Mouse (Mus musculus): Measurements from ENCODE around the gene Bcl2l10. TPM values are rescaled to one million over a fixed set of nuclear protein-coding genes. Genes with fewer than 3 reads are reported as not detected.
A peak's percentile ranks its signal among the peaks of the same experiment; 100 is the strongest.

The Bcl2l10 gene
- polyA plus RNA-seq, 1 experiment from 2014 or later = not detected

DNA sequence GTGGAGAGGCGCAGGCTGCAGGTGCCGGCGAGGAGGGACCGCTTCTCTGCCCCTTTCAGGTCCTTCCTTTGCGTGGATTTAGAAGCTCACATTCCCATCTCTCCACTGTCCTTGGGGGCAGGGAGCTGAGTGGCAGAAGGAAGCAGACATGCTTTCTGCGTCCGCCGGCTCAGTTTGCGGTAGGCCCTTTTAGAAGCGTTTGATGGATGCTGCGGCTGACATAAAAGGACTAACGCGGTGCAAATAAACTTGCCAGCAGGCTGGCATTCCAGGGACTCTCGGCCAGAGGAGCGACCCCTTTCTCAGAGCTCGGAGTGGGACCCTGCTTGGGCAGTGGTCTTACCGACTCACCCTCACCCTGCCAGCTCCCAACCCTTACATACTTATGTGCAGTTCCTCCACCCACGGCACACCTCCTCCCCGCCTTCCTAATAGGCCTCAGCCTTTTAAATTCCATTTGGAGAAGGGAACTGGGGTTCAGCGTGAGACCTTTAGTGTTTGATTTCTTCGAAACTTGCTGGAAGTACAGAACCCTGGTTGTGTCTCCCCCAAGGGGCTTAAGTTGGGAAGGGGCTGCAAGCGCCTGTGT lies 32.9 kb upstream of the Bcl2l10 start:
- Histone ChIP-seq H3K27me3 (replicated peaks) (no peaks in the 10 kb centered on the region), H3K27ac (replicated peaks) (peak overlapping the region; percentile 88), H3K4me3 (peak overlapping the region; percentile 84), H3K4me2 (peak overlapping the region; percentile 94), H3K4me1 (peaks cover 30% of the 10 kb centered on the region), H3K9ac (peak overlapping the region; percentile 86), H3K36me3 (peaks cover 7% of the 10 kb centered on the region), H3K9me3 (no peaks in the 10 kb centered on the region)
- ATAC-seq (ENCODE audit: extremely low read depth, insufficient number of reproducible peaks, low FRiP score, low TSS enrichment) = no peak
- WGBS = 5% methylated on average over 22 of the region's 22 CpGs

DNA sequence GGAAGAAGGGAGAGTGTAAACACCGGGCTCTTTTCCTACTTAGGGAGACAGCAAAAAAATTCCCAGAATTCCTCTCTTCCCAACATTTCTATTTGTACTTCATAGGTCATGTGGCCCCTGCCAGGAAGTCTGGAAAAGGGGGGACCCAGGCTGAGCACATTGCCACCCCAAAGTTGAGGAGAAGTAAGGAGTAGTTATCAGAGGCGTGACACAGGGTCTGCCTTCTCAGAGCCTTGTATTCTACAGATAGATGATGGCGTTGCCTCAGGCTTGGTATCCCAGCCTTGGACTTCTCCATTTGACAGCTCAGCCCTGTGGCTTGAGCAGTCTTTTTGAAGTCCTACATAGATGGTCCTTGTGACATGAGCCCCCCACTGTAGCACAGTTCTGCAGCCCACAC lies 32.3 kb upstream of the Bcl2l10 start:
- Histone ChIP-seq H3K4me3 (peak overlapping the region; percentile 84), H3K4me2 (peak overlapping the region; percentile 94), H3K27me3 (replicated peaks) (no peaks in the 10 kb centered on the region), H3K27ac (replicated peaks) (no peak overlapping the region), H3K9me3 (no peaks in the 10 kb centered on the region), H3K9ac (peak overlapping the region; percentile 86; the same call in 1 of the 2 replicates), H3K4me1 (peaks cover 36% of the 10 kb centered on the region), H3K36me3 (peaks cover 7% of the 10 kb centered on the region)
- no peak for ATAC-seq (ENCODE audit: extremely low read depth, insufficient number of reproducible peaks, low FRiP score, low TSS enrichment)
- 64% methylated on average over 3 of the region's 3 CpGs for whole genome bisulfite sequencing

DNA sequence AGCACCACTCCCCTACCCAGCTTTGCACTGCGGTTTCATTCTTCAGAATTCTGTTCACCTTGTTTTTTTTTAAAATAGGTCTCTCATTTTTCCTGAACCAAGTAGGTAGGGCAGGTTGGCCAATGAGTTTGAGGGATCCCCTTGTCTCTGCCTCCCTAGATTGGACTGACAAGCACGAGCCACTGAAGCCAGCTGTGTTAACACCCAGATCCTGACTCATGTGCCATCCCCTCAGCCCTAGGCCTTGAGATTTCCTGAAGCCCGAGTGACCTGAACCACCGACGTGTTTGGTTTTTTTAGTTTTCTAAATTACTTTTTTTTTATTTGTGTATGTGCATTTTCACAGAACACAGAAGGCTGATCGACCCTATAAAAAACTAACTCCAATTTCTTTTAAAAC lies 30.8 kb upstream of the Bcl2l10 start:
- H3K4me1 ChIP-seq = peaks cover 42% of the 10 kb centered on the region
- ATAC-seq (ENCODE audit: extremely low read depth, insufficient number of reproducible peaks, low FRiP score, low TSS enrichment) = no peak
- H3K9ac ChIP-seq = no peak overlapping the region
- H3K9me3 ChIP-seq = no peaks in the 10 kb centered on the region
- 80% methylated on average over 6 of the region's 6 CpGs for WGBS
- peaks cover 7% of the 10 kb centered on the region for H3K36me3 ChIP-seq
- no peak overlapping the region for H3K4me2 ChIP-seq
- no peaks in the 10 kb centered on the region for H3K27me3 ChIP-seq (replicated peaks)
- H3K27ac ChIP-seq (replicated peaks) = no peak overlapping the region
- no peak overlapping the region for H3K4me3 ChIP-seq

DNA sequence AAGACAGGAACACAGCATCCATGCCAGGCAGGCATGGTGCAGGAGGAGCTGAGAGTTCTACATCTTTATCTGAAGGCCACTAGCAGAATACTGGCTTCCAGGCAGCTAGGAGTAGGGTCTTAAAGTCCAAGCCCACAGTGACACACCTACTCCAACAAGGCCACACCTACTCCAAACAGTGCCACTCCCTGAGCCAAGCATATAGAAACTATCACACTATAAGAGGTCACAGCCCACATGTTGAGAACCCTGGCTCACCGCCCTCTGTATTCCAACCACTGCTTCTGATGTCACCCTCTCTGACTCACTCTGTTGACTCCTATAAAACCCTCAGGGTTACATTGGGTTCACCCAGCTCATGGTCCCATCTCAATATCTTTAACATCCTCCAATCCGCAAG lies 29.4 kb upstream of the Bcl2l10 start:
- H3K36me3 ChIP-seq = peaks cover 7% of the 10 kb centered on the region
- no peak for ATAC-seq (ENCODE audit: extremely low read depth, insufficient number of reproducible peaks, low FRiP score, low TSS enrichment)

DNA sequence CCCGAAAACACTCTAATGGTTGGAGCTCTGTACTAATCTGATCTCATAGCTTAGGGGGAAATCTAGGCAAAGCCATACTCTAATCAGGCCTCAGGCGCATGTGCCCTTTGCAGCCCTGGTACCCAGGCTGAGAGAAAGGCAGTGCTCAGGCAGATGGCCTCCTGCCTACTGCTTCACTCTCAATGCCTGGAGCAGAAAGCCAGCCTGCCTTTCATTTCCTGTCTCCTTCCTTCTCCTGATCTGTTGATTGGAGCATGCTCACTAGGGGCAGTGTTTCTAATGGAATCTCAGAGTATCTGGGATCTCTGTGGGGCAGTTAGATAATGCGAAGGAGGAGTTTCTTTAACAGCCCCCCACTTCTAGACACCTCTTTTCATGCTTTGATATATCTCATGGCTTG lies 28.2 kb upstream of the Bcl2l10 start:
- Histone ChIP-seq H3K4me1 (peaks cover 45% of the 10 kb centered on the region), H3K4me2 (no peak overlapping the region), H3K36me3 (peaks cover 7% of the 10 kb centered on the region), H3K9me3 (no peaks in the 10 kb centered on the region), H3K4me3 (no peak overlapping the region), H3K27me3 (replicated peaks) (no peaks in the 10 kb centered on the region), H3K27ac (replicated peaks) (peak overlapping the region; percentile 61), H3K9ac (peak overlapping the region; percentile 52; the same call in 1 of the 2 replicates)
- 63% methylated on average over 3 of the region's 3 CpGs for WGBS
- no peak for ATAC-seq (ENCODE audit: extremely low read depth, insufficient number of reproducible peaks, low FRiP score, low TSS enrichment)

More for the DNA sequence above, 29.4 kb upstream of the Bcl2l10 start:
- H3K27ac ChIP-seq (replicated peaks) = no peak overlapping the region
- H3K9ac ChIP-seq = no peak overlapping the region
- H3K27me3 ChIP-seq (replicated peaks) = no peaks in the 10 kb centered on the region
- H3K4me1 ChIP-seq = peaks cover 50% of the 10 kb centered on the region
- no peak overlapping the region for H3K4me2 ChIP-seq
- no peak overlapping the region for H3K4me3 ChIP-seq
- 84% methylated on average over 2 of the region's 2 CpGs for WGBS
- H3K9me3 ChIP-seq = no peaks in the 10 kb centered on the region

DNA sequence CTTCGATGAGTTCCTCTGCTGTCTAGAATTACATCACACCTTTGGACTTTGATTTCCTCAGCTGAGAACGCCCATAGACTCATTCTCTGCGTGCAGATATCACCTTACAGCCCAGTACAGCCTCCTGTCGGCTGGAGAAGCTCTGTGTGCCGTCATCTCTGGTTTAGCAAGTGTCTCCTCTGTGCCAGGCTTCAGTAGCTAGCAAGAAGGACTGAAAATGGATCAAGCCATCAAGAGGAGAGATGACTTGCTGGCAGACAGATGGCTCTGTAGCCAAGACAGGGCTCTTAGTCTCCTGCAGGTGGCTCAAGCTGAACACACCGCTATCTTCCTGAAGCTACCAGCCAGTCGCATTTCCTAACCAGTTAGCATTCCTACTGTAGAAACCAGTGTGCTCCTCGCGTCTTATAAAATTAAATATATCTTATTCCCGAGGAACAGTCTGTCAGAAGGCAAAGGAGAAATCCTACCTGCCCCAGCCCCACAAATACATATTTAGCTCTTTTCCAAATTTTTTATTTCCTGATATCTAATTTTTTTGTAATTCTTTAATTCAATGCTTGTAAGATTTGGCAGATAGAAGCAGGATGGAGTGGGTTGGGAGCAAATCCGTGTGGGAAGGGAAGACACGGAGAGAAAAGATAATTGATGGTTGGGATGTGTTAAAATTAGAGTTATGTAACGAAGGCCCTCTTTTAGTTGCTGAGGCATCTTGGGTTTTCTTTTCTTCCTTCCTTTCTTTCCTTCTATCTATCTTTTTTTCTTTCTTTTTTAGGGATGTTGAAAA lies 25.3 kb upstream of the Bcl2l10 start:
- no peak for ATAC-seq (ENCODE audit: extremely low read depth, insufficient number of reproducible peaks, low FRiP score, low TSS enrichment)
- Histone ChIP-seq H3K4me1 (peaks cover 32% of the 10 kb centered on the region), H3K27ac (replicated peaks) (no peak overlapping the region), H3K4me3 (no peak overlapping the region), H3K9ac (no peak overlapping the region), H3K9me3 (no peaks in the 10 kb centered on the region), H3K36me3 (peaks cover 22% of the 10 kb centered on the region), H3K27me3 (replicated peaks) (no peaks in the 10 kb centered on the region), H3K4me2 (no peak overlapping the region)
- 57% methylated on average over 13 of the region's 13 CpGs for WGBS

DNA sequence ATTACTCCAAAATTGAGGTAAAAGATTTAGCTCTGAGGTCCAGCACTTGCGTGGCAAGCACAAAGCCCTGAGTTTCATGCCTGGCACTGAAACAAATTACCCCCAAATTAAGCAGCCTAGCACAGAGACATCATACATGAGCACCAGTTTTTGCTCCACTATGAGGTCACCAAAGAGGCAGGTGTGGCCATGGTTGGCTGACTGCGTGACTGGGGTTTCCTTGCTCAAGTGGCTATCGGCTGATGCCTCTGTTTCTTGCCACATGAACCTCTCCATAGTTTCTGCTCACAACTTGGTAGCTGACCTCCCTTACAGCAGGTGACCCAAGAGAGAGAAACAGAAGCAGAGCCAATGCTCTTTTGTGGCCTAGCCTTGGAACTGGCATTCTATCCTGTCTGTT lies 19.5 kb upstream of the Bcl2l10 start:
- H3K36me3 ChIP-seq = peaks cover 69% of the 10 kb centered on the region
- no peaks in the 10 kb centered on the region for H3K4me1 ChIP-seq
- WGBS = 87% methylated on average over 3 of the region's 3 CpGs
- no peak overlapping the region for H3K27ac ChIP-seq (replicated peaks)
- no peak for ATAC-seq (ENCODE audit: extremely low read depth, insufficient number of reproducible peaks, low FRiP score, low TSS enrichment)
- no peaks in the 10 kb centered on the region for H3K9me3 ChIP-seq
- H3K4me3 ChIP-seq = no peak overlapping the region
- H3K4me2 ChIP-seq = no peak overlapping the region
- no peaks in the 10 kb centered on the region for H3K27me3 ChIP-seq (replicated peaks)
- H3K9ac ChIP-seq = no peak overlapping the region

DNA sequence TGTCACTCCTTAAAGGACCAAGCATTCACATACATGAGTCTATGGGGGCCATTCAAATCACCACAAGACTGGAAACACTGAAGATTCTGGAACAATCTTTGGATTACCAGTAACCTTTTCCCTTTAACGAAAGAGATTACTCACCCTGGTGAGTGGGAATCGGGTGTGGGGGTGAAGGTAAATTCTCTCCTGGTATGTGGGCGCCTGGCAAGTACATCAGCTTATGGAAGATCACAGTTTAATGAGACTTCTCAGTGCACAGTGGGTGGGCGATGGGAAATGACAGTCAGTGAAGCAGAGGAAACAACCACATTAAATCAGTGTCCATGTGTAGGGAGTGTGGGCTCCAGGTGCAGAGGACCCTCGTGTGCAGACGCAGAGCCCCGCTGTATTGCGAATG lies 16.7 kb upstream of the Bcl2l10 start:
- Histone ChIP-seq H3K4me3 (no peak overlapping the region), H3K9ac (no peak overlapping the region), H3K4me1 (no peaks in the 10 kb centered on the region), H3K9me3 (no peaks in the 10 kb centered on the region), H3K27ac (replicated peaks) (no peak overlapping the region), H3K27me3 (replicated peaks) (no peaks in the 10 kb centered on the region), H3K4me2 (no peak overlapping the region), H3K36me3 (peaks cover 83% of the 10 kb centered on the region)
- WGBS = 82% methylated on average over 8 of the region's 8 CpGs
- ATAC-seq (ENCODE audit: extremely low read depth, insufficient number of reproducible peaks, low FRiP score, low TSS enrichment) = no peak

DNA sequence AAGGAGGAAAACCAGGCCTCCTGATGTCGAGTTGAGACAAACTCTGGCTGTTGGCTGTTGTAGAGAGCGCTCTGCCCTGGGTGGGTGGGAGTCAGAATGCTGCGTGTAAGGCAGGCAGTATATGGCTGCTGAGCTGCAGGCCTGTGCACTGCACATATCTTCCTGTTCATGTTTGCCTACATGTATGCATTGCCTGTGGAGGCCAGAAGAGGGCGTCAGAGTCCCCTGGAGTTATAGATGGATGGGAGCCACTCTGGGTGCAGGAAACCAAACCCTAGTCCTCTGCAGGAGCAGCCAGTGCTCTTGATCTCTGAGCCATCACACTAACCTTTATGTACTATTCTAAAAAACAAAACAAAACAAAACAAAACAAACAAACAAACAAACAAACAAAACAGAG lies 13.1 kb upstream of the Bcl2l10 start:
- Histone ChIP-seq H3K36me3 (peaks cover 95% of the 10 kb centered on the region), H3K4me1 (no peaks in the 10 kb centered on the region), H3K4me3 (no peak overlapping the region), H3K9me3 (no peaks in the 10 kb centered on the region), H3K9ac (no peak overlapping the region), H3K4me2 (no peak overlapping the region), H3K27ac (replicated peaks) (no peak overlapping the region), H3K27me3 (replicated peaks) (no peaks in the 10 kb centered on the region)
- ATAC-seq (ENCODE audit: extremely low read depth, insufficient number of reproducible peaks, low FRiP score, low TSS enrichment) = no peak
- WGBS = 76% methylated on average over 4 of the region's 4 CpGs

DNA sequence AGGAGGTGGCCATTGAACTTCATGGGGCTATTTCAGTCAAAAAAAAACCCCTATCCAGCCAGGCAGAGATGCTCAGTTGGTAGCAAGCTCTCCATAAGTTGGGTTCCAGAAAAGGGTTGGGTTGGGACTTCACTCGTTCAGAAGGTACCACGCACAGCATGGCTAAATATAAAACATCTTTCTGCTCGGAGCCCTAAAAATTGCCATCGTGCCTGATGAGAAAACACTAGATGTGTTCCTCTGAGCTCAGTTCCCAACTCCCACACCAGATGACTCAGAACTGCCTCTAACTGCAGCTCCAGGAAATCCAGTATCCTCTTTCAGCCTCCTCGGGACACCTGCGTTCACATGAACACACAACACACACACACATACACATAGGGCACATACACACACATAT lies 9.5 kb upstream of the Bcl2l10 start:
- no peaks in the 10 kb centered on the region for H3K27me3 ChIP-seq (replicated peaks)
- H3K36me3 ChIP-seq = peaks cover 93% of the 10 kb centered on the region
- H3K4me1 ChIP-seq = no peaks in the 10 kb centered on the region
- H3K9ac ChIP-seq = no peak overlapping the region
- no peak for ATAC-seq (ENCODE audit: extremely low read depth, insufficient number of reproducible peaks, low FRiP score, low TSS enrichment)
- WGBS = 86% methylated on average over 6 of the region's 6 CpGs
- no peak overlapping the region for H3K4me2 ChIP-seq
- H3K9me3 ChIP-seq = no peaks in the 10 kb centered on the region
- no peak overlapping the region for H3K4me3 ChIP-seq
- H3K27ac ChIP-seq (replicated peaks) = no peak overlapping the region

DNA sequence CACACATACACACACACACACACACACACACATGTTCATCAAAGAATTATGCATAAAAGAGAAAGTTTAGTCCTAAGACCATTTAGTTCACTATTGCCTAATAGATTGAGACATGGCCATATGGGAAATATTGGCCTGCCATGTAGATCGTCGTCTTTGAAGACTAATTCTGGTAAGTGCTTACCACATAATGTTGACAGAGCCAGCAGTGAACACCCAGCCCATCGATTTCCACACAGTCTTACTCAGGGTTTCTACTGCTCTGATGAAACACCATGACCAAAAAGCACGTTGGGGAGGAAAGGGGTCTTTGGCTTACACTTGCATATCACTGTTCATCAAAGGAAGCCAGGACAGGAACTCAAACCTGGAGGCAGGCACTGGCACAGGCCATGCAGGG lies 5.1 kb upstream of the Bcl2l10 start:
- H3K27me3 ChIP-seq (replicated peaks) = no peaks in the 10 kb centered on the region
- WGBS = 84% methylated on average over 4 of the region's 4 CpGs
- no peaks in the 10 kb centered on the region for H3K9me3 ChIP-seq
- H3K36me3 ChIP-seq = peaks cover 94% of the 10 kb centered on the region
- H3K9ac ChIP-seq = no peak overlapping the region
- no peaks in the 10 kb centered on the region for H3K4me1 ChIP-seq
- no peak for ATAC-seq (ENCODE audit: extremely low read depth, insufficient number of reproducible peaks, low FRiP score, low TSS enrichment)
- no peak overlapping the region for H3K27ac ChIP-seq (replicated peaks)
- H3K4me2 ChIP-seq = no peak overlapping the region
- H3K4me3 ChIP-seq = no peak overlapping the region

DNA sequence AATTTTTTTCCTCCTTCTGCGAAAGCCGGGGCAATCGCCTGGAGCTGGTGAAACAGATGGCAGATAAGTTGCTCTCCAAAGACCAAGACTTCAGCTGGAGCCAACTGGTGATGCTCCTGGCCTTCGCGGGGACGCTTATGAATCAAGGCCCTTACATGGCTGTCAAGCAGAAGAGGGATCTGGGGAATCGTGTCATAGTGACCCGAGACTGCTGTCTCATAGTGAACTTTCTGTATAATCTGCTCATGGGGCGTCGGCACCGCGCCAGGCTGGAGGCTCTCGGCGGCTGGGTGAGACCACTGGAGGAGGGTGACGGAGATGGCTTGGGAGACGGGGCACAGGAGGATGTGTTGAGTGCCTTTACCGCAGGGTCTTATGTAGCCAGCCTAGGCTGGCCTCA lies 508 bp downstream of the Bcl2l10 start:
- no peak overlapping the region for H3K9ac ChIP-seq
- 83% methylated on average over 17 of the region's 17 CpGs for WGBS
- no peak overlapping the region for H3K4me2 ChIP-seq
- H3K9me3 ChIP-seq = no peaks in the 10 kb centered on the region
- no peaks in the 10 kb centered on the region for H3K27me3 ChIP-seq (replicated peaks)
- peaks cover 15% of the 10 kb centered on the region for H3K4me1 ChIP-seq
- no peak overlapping the region for H3K4me3 ChIP-seq
- ATAC-seq (ENCODE audit: extremely low read depth, insufficient number of reproducible peaks, low FRiP score, low TSS enrichment) = no peak
- no peak overlapping the region for H3K27ac ChIP-seq (replicated peaks)
- peaks cover 49% of the 10 kb centered on the region for H3K36me3 ChIP-seq

All from heart, embryonic 13.5 days (tissue).